Mouse (Mus musculus): ENCODE measurements around the gene 6430531B16Rik.

The 6430531B16Rik gene

DNA sequence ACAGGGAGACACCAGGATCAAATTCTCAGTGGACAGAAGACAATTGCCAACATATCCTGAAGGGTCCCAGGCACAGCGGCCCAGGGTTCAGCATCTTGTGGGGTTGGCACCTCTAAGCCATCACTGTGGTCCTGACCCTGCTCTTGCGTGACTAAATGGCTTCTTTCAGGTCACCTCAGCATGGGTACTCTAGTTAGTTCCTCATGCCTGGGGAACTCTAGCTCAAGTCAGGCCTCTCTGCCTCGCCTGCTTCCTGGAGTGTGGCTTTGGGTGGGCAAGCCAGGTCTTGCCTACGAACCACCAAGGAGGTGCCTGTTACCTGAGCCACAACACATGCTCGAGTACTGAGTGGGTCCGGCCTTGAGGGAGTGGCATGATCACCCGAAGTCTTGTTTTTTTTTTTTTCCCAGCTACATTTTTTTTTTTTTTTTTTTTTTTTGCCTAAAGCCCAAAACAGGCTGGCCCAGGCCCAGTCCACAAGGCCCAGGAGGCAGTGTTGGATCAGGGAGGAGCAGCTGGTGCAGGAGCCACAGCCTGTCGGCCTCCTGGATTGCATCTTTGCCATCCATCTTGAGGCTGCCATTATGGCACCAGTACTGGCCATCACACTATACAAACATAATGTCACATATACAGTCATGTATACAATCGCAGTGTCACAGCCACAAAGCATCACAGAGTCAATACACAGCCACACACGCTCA lies 8.2 kb downstream of the 6430531B16Rik start:
- no peak for DNase-seq

DNA sequence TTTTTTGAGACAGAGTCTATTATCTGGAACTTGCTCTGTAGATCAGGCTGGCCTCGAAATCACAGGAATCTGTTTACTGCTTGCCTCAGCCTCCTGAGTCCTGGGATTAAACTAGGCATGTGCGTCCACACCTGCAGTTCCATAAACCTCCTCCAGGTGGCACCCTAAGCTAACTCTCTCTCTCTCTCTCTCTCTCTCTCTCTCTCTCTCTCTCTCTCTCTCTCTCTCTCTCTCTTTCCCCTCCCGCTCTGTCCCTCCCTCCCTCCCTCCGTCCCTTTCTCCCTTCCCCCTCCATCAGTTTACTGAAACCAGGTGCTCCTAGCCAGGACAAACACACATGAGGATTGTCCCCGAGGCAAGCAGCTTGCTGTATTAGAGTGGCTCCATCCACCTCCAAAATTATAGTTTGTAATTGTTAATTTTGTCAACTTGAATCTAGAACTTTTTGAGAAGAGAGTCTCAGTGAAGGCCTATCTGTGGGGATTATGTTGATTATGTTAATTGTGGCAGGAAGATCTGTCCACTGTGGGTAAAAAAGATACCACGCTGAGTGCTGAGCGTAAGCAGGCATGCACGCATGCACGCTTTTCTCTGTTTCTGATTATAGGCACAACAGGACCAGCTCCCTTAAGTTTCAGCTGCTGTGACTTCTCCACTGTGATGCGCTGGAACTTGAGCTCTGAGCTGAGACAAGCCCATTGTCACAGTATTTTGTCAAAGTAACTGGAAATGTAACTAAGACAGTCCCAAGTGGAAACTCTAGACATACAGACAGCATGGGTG lies 9.0 kb downstream of the 6430531B16Rik start:
- DNase-seq: peak; percentile 83

DNA sequence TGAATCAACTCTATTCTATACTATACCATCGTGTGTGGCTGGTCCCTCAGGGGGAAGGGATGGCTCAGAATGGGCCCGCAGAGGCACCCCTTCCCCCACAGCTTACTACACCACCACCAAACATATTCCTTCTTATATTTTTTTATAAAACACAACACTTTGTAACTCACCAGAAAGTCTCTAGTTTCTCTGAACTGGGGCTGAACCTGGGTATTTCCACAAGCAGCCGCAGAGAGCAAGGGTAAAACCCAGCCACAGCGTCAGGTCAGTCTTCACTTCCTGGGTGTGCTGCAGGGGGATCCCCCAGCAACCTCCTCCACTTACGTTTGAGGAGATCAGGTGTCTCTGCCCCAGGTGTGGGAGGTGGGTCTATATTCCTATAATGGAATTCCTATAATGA lies 10.1 kb downstream of the 6430531B16Rik start:
- no peak for DNase-seq

DNA sequence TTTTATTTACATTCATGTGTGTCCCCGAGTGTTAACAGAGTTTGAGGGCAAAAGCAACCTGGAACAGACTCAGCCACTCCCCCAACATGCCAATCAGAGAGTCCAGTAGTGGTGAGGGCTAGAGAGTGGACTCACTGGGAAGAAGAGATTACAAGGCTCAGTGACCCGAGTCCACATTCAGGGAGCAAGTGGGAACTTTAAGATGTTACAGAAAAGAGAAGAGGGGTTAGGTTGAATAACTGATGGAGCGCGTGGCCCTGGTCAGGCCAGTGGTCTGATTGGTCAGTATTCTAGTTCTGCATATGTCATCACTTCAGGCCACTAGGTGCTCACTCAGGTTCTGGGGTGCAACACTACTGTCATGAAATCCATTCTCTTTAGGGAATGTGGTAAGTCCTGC lies 11.4 kb downstream of the 6430531B16Rik start:
- no peak for DNase-seq

DNA sequence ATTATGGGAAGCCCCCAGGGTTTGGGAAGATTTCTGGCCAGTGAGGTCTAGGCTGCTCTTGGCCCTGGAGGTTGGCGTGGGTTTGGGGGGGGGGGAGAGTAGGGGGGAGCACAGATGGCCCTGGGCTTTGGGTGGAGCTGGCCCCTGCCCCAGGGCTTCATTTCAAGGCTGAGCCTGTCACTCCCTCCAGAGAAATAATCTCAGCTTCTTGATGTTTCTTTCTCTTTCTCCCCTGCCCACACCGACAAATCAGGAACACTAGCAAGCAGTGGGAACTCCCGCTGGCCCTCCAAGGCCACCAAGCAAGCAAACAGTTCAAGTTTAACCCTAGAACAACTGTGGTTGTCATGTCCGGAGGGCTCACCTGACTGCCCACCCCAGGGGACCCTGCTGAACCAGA lies 14.7 kb downstream of the 6430531B16Rik start:
- no peak for DNase-seq

DNA sequence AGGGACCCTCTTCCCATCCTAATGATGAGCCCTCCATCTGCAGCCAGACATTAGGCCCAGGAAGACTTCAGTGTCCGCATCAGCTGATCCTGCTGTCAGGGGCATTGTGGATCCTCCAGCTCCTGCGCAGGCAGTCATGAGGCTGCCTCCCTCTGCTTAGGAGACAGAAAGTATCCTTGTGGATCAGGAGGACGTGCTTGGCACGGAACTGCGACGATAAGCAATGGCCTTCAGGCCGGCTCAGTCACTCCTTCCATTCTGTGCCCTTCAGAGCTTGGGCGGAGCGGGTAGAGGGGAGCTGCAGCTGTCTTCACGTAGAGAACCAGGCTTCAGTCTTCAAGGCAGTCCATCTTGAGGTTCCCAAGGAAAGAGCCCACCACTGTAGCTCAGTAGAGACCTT lies 17.4 kb downstream of the 6430531B16Rik start:
- DNase-seq: no peak

DNA sequence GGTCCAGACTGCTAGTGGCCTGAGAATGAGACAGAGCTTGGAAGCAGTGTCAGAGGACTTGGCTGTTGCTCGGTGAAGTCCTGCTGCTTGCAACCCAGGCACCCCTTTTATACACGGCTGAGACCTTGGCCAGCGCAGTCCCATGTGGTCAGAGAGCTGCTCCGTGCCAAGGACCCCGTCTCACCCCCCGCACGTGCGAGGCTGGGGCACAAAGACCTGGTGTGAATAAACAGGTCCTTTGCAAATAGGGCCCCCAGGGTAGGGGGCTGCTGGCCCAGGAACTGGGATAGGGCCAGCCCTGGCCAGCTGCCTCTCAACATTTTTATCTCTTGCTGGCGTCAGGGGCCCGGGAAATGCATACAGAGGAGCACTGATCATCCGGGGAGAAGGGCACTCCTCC lies 20.6 kb downstream of the 6430531B16Rik start:
- no peak for DNase-seq

DNA sequence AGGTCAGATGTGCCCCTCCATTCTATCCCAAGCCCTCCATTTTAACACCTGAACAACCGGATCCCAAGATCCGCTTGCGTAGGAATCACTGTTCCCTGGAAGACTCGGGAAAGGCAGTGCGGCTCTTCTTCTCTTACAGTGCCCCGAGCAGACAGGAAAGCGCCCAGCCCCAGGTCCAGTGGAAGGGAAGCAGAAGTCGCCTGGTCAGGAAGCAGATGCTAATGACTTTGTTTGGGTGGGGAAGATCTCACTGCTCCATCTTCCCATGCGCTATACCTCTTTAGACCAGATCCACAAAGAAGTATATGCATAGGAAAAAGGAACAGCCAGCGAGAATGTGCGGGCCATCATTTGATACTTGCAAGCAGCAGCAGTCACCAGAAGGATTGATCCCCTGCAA lies 21.1 kb downstream of the 6430531B16Rik start:
- DNase-seq: no peak

DNA sequence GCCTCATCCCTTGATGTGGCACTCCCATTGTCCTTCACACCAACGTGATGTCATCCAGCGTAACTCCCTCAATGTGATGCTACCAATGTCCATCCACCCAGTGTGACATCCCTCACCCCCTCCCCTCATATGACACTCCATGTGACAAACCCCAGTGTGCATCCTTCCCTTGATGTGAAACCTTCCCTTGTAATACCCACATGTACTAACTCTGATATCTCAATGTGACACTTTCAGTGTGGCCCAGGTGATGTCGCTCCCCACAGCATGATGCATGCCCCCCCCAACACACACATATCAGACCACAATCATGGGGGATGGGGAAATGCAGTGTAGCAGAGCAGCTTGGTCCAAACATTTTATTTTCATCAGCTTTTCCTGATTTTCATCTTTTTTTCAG lies 21.9 kb downstream of the 6430531B16Rik start:
- no peak for DNase-seq

DNA sequence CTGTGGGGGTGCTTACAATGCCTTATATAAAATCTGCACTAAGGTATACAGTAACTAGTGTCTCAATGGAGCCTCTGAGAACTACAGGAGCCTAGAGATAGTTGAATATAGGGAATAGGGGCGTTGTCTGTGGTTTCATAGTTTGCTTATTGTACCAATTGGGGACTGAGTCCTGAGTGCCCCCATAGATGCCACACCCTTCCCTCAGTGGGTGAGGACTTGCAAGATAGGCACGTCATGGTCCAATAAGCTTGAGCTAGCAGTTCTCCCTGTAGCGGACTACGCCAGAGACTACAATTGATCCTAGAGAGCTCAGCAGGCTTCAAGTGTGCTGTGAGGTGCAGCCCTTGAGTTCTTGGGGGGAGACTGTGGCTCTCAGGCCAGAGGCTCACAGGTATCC lies 23.1 kb downstream of the 6430531B16Rik start:
- no peak for DNase-seq

DNA sequence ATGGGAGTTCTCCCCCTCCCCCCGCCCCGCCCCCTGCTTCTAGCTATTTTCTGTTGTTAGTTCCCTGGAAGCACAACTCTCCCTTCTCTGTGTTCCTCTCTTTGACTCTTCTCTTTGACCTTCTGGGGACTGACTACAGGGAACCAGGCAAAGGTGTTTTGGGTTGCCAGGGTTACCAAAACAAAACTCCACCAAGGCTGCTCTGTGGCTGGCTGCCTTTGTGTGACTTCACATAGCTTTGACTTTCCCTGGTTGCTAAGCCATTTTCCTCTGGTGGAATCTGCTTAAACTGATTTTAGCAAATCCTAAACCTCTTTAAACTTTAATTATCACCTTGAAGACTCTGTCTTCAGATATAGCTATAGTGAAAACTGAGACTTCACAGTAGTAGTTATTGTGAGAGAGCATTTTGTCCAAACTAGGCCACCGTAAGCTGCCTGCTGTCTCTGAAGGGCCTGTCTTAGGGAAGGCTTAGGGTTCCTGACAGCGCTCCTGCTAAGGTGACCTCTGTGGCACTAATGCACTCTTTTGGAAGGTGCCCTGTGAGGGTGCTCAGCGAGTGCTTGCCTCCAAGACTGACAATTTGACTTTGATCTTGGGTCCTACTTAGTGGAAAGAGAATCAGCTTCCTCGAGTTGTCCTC lies 26.4 kb downstream of the 6430531B16Rik start:
- DNase-seq: no peak

DNA sequence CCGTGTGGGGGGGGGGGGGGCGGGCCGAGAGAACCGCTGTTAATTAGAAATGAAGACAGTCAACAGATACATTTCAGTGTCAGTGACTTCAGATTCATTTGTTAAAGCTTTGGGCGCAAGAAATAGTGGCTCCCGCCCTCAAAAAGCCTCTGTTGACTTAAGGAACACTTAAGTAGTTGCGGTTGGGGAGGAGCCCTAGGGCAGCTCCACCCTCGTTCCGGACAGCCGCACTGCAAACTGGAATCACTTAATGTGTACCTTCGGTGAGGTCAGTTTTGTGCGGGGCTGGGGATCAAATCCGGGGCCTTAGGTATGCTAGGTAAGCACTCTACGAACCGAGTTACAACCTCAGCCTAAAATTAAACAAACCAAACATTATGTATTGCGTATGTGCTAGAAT lies 27.5 kb downstream of the 6430531B16Rik start:
- DNase-seq: peak; percentile 24

DNA sequence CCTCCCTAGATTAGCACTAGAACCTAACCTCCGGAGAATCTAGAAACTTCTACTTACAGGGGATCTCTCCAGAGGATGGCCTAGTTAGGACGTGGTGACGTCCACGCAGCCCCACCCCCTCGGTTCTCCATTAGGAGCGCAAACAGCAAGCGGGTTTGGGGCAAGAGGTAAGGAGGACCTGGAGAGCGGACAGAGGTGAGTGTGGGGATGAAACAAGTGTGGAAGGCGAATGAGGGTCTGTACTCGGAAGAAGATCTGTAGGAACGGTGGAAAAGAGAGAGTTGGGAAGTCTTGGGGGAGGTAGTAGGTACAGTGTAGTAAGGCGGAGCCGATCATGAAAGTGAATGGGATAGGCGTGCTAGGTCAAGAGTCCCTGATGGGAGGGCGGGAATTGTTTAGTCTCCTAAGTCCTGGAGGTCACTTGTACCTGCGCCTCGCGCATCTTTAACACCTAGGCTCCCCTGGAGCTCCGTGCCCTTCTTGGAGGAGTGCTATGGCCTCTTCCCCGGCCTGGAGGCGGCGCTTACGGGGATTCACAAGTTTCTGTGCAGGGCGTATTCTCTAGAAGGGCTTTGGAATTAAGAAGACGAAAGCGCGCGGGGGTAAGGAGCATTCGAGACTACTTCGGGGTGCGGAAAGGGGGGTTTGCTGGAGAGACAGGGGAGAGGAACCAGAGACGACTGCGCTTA lies 28.1 kb downstream of the 6430531B16Rik start:
- DNase-seq: peak; percentile 45

DNA sequence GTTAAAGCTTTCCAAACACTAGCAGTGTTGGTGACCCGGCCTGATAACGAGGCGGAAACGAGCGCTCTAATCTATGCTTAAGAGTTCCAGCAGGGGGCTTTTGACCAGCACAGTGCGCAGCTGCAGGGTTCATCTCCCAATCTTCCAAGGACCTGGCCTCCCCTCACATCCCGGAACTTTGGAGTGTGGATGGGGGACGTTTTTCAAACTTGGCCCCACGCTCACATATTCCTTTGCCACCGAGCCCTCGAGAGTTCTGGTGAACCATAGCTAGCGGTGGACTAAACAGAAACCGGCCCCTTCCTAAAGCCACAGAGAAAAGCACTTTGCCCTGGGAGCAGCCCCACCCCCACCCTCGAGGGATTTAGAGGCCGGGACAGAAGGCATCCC lies 28.7 kb downstream of the 6430531B16Rik start:
- peak; percentile 24 for DNase-seq

DNA sequence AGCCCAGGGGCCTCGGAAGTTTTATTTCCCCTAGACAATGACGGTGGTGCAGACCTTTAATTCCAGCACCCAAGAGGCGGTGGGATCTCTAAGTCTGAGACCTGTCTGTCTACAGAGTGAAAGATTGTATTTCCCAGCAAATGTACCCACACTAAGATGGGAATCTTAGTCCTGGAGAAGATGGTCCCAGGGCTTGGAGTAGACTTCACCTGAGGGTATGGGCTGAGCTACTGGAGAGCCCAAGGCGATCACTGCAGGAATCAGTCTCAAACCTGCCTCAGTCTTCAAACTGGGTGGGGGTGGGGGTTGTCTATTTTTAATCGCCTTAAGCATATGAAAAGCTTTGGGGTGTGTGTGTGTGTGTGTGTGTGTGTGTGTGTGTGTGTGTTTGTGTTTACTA lies 32.5 kb downstream of the 6430531B16Rik start:
- DNase-seq: no peak

DNA sequence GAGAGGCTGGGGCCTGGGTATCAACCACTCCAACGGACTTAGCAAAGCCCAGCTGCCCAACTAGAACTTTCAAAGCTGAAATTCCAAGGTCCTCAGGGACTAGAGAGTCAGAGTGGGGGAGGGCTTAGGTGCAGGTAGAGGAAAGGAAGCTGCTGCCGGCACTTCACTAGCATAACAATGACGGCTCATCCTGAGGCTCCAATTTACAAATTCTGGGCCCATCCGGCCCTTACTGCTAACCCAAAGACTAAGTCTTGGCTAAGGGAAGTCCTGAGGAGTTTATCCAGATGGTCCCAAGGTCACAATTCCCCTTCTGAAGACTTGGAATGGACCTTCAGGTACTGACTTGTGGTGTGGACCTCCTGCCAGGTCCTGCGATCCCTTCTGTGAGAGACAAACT lies 33.0 kb downstream of the 6430531B16Rik start:
- no peak for DNase-seq

DNA sequence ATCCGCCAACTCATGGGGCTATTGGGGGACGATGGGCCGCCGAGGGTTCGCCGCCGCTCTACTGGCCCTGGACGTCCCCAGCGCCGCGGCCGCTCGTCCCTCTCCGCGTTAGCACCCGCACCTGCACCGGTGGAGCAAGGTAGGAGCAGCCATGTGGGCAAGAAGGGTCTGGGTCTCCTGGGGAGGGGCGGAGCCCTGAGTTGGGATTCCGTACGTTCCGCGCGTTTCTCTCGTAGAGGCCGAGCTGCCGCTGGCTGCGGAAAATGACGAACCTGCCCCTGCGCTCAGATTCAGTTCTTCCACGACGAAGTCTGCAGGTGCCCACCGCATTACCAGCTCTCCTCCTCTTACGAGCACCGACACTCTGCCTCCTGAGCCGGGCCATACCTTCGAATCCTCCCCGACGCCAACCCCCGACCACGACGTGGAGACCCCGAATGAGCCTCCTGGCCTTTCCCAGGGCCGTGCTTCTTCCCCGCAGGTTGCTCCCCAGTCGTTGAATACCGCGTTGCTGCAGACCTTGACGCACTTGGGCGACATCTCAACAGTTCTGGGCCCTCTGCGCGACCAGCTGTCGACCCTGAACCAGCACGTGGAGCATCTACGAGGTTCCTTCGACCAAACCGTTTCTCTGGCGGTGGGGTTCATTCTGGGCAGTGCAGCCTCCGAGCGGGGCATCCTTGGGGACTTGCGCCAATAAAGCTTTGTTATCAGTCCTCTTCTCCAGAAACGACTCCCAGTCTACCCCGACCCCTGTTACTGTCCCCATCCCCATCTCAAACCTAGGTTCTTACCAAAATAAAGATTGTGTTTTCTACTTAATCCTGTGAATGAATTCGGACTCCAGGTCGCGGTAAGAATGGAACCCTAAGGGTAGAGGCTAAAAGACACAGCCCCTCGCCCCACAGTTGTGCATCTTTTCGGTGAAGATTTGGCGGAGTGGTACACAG lies 34.0 kb downstream of the 6430531B16Rik start:
- DNase-seq: no peak

DNA sequence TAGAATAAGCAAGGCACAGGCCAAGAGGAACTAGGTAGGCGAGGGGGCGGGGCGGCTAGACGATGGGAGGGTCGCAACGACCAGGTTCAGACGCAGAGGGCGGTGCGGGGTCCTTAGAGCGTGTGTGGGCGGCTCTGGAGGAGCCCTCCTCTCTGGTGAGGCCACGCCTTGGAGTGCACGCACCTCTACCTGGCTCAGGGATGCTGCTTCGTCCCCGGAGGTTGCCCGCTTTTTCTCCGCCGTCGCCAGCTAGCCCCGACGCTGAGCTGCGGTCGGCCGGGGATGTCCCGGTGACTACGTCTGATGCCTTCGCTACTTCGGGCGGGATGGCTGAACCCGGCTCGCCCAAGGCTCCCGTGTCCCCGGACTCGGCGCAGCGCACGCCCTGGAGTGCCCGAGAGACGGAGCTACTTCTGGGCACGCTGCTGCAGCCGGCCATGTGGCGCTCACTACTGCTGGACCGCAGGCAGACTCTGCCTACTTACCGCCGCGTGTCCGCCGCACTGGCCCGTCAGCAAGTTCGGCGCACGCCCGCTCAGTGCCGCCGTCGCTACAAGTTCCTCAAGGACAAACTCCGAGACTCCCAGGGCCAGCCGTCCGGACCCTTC lies 34.8 kb downstream of the 6430531B16Rik start, which contains the start of gene Utf1:
Gene Utf1, plus strand, starts transcription at position 116 of the 608 bp plus-strand sequence.
- peak; percentile 31 for DNase-seq

DNA sequence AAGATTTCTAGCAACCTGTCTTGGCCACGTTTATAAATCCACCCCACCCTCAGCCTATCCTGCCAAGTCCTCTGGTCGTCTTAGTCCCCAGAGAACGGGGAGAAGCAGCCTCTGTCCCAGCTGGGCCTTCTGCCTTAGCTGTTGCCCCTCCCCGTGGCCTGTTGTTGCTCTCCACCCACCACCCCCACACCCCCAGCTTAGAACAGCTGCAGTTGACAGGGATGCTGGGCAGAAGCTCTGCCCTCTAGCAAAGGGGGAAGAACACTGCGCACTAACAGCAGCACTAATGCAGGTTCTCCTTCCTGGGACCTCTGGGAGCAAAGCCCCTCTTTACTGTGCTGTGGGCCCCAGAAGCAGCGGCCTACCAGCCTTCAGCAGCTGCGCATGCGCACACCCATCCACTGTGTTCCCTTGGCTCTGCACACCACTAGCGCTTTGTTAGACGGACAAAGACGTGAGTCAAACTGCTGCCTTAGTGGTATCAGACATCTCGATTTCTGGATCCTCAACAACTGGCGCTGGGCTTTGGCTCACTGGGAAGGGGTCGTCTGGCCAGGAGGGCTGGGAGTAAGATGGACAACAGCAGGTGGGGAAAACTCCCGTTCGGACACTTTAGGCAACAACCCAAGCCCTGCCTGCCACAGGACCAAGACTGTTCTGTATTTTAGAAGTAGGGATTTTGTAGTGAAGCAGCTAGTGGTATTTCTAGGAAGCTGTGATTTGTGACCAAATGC lies 37.9 kb downstream of the 6430531B16Rik start:
- no peak for DNase-seq

DNA sequence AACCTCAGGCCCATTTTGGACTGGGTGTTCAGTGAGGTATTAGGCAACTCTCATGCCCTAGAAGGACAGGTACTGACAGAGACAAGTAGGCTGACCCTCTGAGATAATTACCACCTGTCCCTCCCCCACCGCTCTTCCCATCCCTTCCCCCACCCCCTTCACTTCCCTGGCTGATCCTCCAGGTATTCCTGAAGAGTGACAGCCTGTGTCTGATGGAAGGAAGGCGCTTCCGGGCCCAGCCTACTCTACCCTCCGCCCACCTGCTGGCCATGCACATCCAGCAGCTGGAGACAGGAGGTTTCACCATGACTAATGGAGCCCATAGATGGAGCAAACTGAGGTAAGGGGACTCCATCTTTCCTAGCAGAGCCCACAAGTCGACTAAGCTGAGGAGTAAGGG lies 40.7 kb downstream of the 6430531B16Rik start:
- no peak for DNase-seq

DNA sequence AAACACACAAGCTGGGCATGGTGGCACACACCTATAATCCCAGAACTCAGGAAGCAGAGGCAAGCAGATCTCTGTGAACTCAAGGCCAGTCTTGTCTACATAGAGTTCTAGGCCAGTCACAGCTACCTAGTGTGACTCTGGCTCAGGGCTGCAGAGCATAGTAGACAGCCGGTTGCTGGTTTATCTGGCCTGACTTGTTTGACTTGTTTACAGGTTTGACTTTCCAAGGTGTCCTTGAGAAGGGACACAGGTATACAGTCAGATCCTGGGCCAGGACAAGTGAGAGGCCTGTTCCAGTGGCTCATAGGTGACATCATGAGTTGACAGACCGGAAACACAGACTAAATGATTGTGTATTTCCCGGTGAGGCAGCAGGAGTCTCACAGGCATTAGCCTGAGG lies 41.4 kb downstream of the 6430531B16Rik start:
- DNase-seq: no peak
